Mouse (Mus musculus) liver, embryonic 14.5 days (tissue): Measurements from ENCODE around the gene Parva.

Source experiments
- CTCF ChIP-seq: IDR thresholded peaks from 2 replicates; pipeline ENCODE4 v1.5.1; 2016; ENCODE audit warnings: antibody characterized with exemption, low read depth, control low read depth
- EP300 ChIP-seq: IDR thresholded peaks from 2 replicates; pipeline ENCODE4 v1.6.1; 2016; ENCODE audit warnings: antibody characterized with exemption, low read depth

DNA sequence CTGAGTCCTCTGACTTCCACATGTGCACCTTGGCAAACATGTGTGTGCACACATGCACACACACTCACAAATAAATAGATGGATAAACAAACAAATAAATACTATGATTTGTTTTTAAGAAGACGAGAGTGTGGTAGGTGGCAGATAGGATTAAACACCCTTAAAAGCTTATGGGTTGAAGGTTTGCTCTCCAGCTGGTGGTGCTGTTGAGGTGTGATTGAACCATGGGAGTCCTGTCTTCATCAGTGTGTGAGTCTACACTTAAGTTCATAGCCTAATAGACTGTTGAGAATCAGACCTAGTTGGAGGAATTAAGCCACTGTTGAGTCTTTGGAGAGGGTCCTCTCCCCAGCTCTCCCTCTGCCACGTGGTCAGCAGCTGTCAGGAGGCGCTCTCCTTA, 38.6 kb downstream of the Parva start:
- TF ChIP-seq CTCF: no peak
- no peak for TF ChIP-seq EP300
